Mouse (Mus musculus) midbrain, embryonic 12.5 days (tissue): ENCODE data around the gene Mettl7b. TPM values are rescaled to one million over a fixed set of nuclear protein-coding genes. Genes with fewer than 3 reads are reported as not detected.

Experiments used
- ATAC-seq: fragments of 200-750 bp; cut with Nextera tagmentation; 2 replicates; pipeline ENCODE4 v1.8.0; 2017; ENCODE audit warnings: low read depth, moderate TSS enrichment, moderate library complexity; ENCODE audit not compliant: low FRiP score
- H3K27ac ChIP-seq: fragments of 300-500 bp; sonication (generic); replicated peaks from 2 replicates; pipeline ENCODE4 v1.5.1; 2016; ENCODE audit warnings: mild to moderate bottlenecking
- H3K27me3 ChIP-seq: fragments of 300-500 bp; sonication (generic); 2 replicates; pipeline ENCODE4 v1.6.1; 2016; ENCODE audit warnings: mild to moderate bottlenecking
- H3K36me3 ChIP-seq: fragments of 300-500 bp; sonication (generic); 2 replicates; pipeline ENCODE4 v1.6.1; 2016
- H3K4me1 ChIP-seq: fragments of 300-500 bp; sonication (generic); 2 replicates; pipeline ENCODE4 v1.6.1; 2016
- H3K4me2 ChIP-seq: fragments of 300-500 bp; sonication (generic); replicated peaks from 2 replicates; pipeline ENCODE4 v1.6.1; 2016; ENCODE audit warnings: mild to moderate bottlenecking, moderate library complexity
- H3K4me3 ChIP-seq: fragments of 300-500 bp; sonication (generic); 2 replicates; pipeline ENCODE4 v1.5.1; 2016; ENCODE audit warnings: mild to moderate bottlenecking
- H3K9ac ChIP-seq: fragments of 300-500 bp; sonication (generic); replicated peaks from 2 replicates; pipeline ENCODE4 v1.6.1; 2016; ENCODE audit warnings: mild to moderate bottlenecking, moderate library complexity
- H3K9me3 ChIP-seq: fragments of 300-500 bp; sonication (generic); 2 replicates; pipeline ENCODE4 v1.6.1; 2016; ENCODE audit warnings: mild to moderate bottlenecking
- WGBS: fragments of 180-500 bp; shearing (Covaris S2); methylation state at CpG from one replicate; pipeline ENCODE4 v1.1.7; 2016; 5-methylcytosine and 5-hydroxymethylcytosine counted together
- polyA plus RNA-seq: library from polyadenylated mRNA; unstranded; fragments of >200 nt; fragmentation: Nextera tagmentation; extraction: Ambion mirVana; gene quantifications from 2 replicates; pipeline ENCODE4 v1.2.1, GENCODE M21; 2016

Mettl7b gene
- polyA plus RNA-seq, 1 experiment from 2014 or later: not detected

DNA sequence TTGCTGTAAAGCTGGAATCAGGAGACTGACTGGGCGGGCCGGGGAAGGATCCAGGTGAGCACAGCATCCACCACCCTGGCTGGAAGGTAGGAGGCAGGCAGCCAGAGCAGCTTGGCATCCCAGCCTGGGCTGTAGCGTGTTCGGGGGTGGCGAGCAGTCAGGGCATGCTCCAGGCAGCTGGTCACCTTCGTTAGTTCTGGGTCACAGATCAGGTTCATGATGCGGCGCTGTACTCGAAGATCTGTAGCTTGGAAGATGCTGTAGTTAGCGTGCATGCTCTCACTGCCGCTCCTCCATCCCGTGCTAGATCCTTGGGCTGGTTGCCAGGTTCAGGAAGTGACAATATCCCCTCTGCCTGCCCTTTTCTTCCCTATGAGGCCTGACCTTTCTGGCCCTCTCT is 47.1 kb downstream of the Mettl7b start:
- no peak overlapping the region for H3K27ac ChIP-seq
- ATAC-seq: no peak
- H3K9ac ChIP-seq: no peak overlapping the region
- no peak overlapping the region for H3K4me3 ChIP-seq
- WGBS: 79% methylated on average over 12 of the region's 12 CpGs
- H3K4me1 ChIP-seq: peaks cover 12% of the 10 kb centered on the region; the same call in 1 of the 2 replicates
- peaks cover 11% of the 10 kb centered on the region; the same call in 1 of the 2 replicates for H3K36me3 ChIP-seq
- H3K4me2 ChIP-seq: no peak overlapping the region
- no peaks in the 10 kb centered on the region for H3K9me3 ChIP-seq
- H3K27me3 ChIP-seq: peaks cover 5% of the 10 kb centered on the region; the same call in 1 of the 2 replicates

DNA sequence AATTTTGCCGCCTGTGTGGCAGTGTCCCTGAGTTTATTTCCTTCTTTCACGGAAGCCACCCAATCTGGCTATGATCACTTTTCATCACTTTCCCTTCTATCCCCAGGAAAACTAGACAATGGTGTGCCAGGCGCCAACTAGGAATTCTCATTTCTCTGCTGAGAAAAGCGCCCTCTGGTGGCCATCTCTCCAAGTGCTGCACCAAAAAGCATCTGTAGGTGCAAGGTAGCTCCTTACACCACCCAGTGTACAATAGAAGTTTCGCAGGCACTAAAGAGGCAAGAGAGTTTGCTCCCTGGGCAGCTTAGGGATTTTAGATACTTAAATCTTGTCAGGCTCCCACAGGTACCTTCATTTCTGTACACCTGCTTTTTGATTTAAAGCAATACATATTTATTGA is 47.6 kb downstream of the Mettl7b start:
- 6% methylated on average over 5 of the region's 5 CpGs for WGBS
- ATAC-seq: peak; percentile 28; the same call in 1 of the 2 replicates
- Histone ChIP-seq H3K4me2 (no peak overlapping the region), H3K36me3 (peaks cover 11% of the 10 kb centered on the region; the same call in 1 of the 2 replicates), H3K4me1 (peaks cover 12% of the 10 kb centered on the region; the same call in 1 of the 2 replicates), H3K27ac (no peak overlapping the region), H3K9ac (no peak overlapping the region), H3K27me3 (peaks cover 9% of the 10 kb centered on the region), H3K4me3 (no peak overlapping the region), H3K9me3 (no peaks in the 10 kb centered on the region)

DNA sequence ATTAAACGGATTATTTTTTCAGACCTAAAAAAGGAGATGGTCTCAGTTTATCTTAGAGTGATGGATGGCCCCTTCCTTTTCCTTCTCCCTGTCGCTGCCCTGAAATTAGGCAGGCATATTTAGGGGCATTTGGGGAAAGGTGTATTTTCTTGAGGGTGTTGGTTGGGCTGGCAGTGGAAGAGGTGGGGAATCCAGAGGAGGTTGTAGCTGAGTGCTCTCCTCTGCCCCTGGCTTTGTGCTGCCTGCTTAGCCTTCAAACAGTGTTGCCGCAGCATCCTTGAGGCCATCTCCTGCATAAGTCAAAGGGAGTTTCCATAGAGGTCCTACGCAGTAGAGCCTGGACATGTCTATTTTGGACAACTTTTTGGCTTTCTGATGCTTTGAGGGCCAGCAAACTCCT is 48.0 kb downstream of the Mettl7b start:
- Histone ChIP-seq H3K27ac (no peak overlapping the region), H3K27me3 (peaks cover 11% of the 10 kb centered on the region), H3K4me3 (no peak overlapping the region), H3K4me1 (peaks cover 12% of the 10 kb centered on the region; the same call in 1 of the 2 replicates), H3K4me2 (no peak overlapping the region), H3K9me3 (no peaks in the 10 kb centered on the region), H3K36me3 (peaks cover 7% of the 10 kb centered on the region; the same call in 1 of the 2 replicates), H3K9ac (no peak overlapping the region)
- ATAC-seq: no peak
- 81% methylated on average over 4 of the region's 4 CpGs for WGBS

- peaks cover 12% of the 10 kb centered on the region; the same call in 1 of the 2 replicates for H3K4me1 ChIP-seq
- peaks cover 11% of the 10 kb centered on the region for H3K27me3 ChIP-seq
- no peak for ATAC-seq
- 80% methylated on average over 4 of the region's 4 CpGs for WGBS
- H3K36me3 ChIP-seq: peaks cover 2% of the 10 kb centered on the region; the same call in 1 of the 2 replicates
- H3K9ac ChIP-seq: no peak overlapping the region
- no peak overlapping the region for H3K27ac ChIP-seq
- H3K9me3 ChIP-seq: no peaks in the 10 kb centered on the region
- H3K4me2 ChIP-seq: no peak overlapping the region
- H3K4me3 ChIP-seq: no peak overlapping the region
These were observed 48.5 kb downstream of the Mettl7b start for GRCm38 (mm10) chr10:128912268-128912667.

DNA sequence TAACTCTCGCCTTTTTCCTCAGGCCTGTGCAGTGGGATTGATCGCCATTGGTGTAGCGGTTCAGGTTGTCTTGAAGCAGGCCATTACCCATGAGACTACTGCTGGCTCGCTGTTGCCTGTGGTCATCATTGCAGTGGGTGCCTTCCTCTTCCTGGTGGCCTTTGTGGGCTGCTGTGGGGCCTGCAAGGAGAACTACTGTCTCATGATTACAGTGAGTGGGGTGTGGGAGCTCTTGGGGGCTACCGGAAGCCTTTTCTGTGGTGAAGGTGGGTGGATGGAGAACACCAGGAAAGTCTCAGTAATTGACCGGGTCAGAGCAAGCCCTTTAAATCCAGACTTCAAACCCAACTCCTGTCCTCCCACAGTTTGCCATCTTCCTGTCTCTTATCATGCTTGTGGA is 49.4 kb downstream of the Mettl7b start:
- no peaks in the 10 kb centered on the region for H3K9me3 ChIP-seq
- H3K4me2 ChIP-seq: 0 out of 2 replicates have a peak overlapping the region, but pooled peaks have one; percentile 80
- H3K9ac ChIP-seq: no peak overlapping the region
- H3K4me3 ChIP-seq: no peak overlapping the region
- H3K36me3 ChIP-seq: no peaks in the 10 kb centered on the region
- peaks cover 12% of the 10 kb centered on the region; the same call in 1 of the 2 replicates for H3K4me1 ChIP-seq
- ATAC-seq: no peak
- H3K27me3 ChIP-seq: peaks cover 11% of the 10 kb centered on the region
- H3K27ac ChIP-seq: no peak overlapping the region
- 88% methylated on average over 6 of the region's 6 CpGs for WGBS

GRCm38 (mm10) chr10:128910066-128910841 is 50.5 kb downstream of the Mettl7b start:
- Histone ChIP-seq H3K9me3 (no peaks in the 10 kb centered on the region), H3K36me3 (no peaks in the 10 kb centered on the region), H3K4me3 (peak overlapping the region; percentile 62), H3K4me2 (peak overlapping the region; percentile 80), H3K27me3 (peaks cover 11% of the 10 kb centered on the region), H3K27ac (0 out of 2 replicates have a peak overlapping the region, but pooled peaks have one; percentile 30), H3K9ac (peak overlapping the region; percentile 79), H3K4me1 (peaks cover 12% of the 10 kb centered on the region; the same call in 1 of the 2 replicates)
- WGBS: 3% methylated on average over 58 of the region's 66 CpGs
- ATAC-seq: peak; percentile 42

GRCm38 (mm10) chr10:128909567-128910028 is 51.2 kb downstream of the Mettl7b start:
- ATAC-seq: peak; percentile 79
- Histone ChIP-seq H3K4me2 (peak overlapping the region; percentile 80), H3K4me3 (peak overlapping the region; percentile 62), H3K27ac (0 out of 2 replicates have a peak overlapping the region, but pooled peaks have one; percentile 30), H3K36me3 (no peaks in the 10 kb centered on the region), H3K9ac (peak overlapping the region; percentile 79), H3K27me3 (peaks cover 11% of the 10 kb centered on the region), H3K4me1 (peaks cover 12% of the 10 kb centered on the region; the same call in 1 of the 2 replicates), H3K9me3 (no peaks in the 10 kb centered on the region)
- under 1% methylated on average over 38 of the region's 41 CpGs for WGBS

DNA sequence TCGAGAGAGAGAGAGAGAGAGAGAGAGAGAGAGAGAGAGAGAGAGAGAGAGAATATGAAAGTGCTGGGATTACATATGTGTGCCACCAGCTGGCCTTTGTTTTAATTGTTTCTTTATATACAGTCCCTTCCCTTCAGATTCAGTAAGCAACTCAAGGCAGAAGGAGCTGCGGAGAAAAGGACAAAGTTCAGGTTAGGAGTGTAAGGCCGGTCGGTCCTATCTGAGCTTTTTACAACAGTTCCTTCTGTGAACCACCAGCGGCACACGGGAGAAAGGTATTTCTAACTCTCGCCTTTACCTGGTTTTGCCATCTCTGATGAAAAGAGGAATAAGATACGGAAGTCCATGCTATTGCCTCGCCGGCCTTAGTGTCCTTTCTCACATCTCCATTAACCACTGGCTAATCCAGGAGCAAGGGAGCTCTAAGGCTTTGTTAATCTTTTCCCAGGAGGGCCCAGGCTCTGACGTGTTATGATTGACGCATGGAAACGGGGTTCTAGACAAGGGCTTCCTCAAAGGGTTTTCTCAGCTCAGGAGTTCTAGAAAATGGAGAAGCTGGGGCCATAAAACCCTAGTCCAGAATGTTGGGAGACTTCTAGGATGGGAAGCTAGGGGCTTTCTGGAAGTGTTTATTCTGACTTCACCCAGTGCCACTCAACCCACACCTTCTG is 51.9 kb downstream of the Mettl7b start:
- Histone ChIP-seq H3K27ac (0 out of 2 replicates have a peak overlapping the region, but pooled peaks have one; percentile 30), H3K4me1 (peaks cover 12% of the 10 kb centered on the region; the same call in 1 of the 2 replicates), H3K9ac (peak overlapping the region; percentile 79; the same call in 1 of the 2 replicates), H3K4me3 (peak overlapping the region; percentile 62), H3K9me3 (no peaks in the 10 kb centered on the region), H3K36me3 (no peaks in the 10 kb centered on the region), H3K4me2 (peak overlapping the region; percentile 80), H3K27me3 (peaks cover 11% of the 10 kb centered on the region)
- 0 out of 2 replicates have a peak, but pooled peaks have one; percentile 3 for ATAC-seq
- 51% methylated on average over 13 of the region's 13 CpGs for WGBS

Other genes starting within 250 kb of the Mettl7b start
- gene Dgka, start 216.1 kb downstream of the Mettl7b start, polyA plus RNA-seq: 3.9 and 4.8 TPM in 2 replicates
- 50.5 and 54.6 TPM in 2 replicates for gene Pym1, start 213.1 kb downstream of the Mettl7b start, polyA plus RNA-seq
- 0.61 and 0.97 TPM in 2 replicates for gene Mmp19, start 170.1 kb downstream of the Mettl7b start, polyA plus RNA-seq
- gene Dnajc14, start 156.9 kb downstream of the Mettl7b start, polyA plus RNA-seq: 57.9 and 59.8 TPM in 2 replicates
- gene Tmem198b, start 156.6 kb downstream of the Mettl7b start, polyA plus RNA-seq: 21.4 and 24.0 TPM in 2 replicates
- gene Sarnp, start 143.7 kb downstream of the Mettl7b start, polyA plus RNA-seq: 217 and 219 TPM in 2 replicates
- gene Ormdl2, start 139.3 kb downstream of the Mettl7b start, polyA plus RNA-seq: 38.5 and 41.7 TPM in 2 replicates
- 10.8 and 12.0 TPM in 2 replicates for gene Gdf11, start 69.3 kb downstream of the Mettl7b start, polyA plus RNA-seq
- 168 and 190 TPM in 2 replicates for gene Cd63, start 60.0 kb downstream of the Mettl7b start, polyA plus RNA-seq
- gene Rdh5, start 38.1 kb downstream of the Mettl7b start, polyA plus RNA-seq: 16.2 and 16.6 TPM in 2 replicates
- 235 and 249 TPM in 2 replicates for gene Bloc1s1, start 37.0 kb downstream of the Mettl7b start, polyA plus RNA-seq
- gene Itga7, start 27.2 kb downstream of the Mettl7b start, polyA plus RNA-seq: 2.1 TPM in 2 replicates
- gene Olfr9, start 28.4 kb upstream of the Mettl7b start, polyA plus RNA-seq: not detected in 2 replicates
- gene Olfr763, start 49.8 kb upstream of the Mettl7b start, polyA plus RNA-seq: not detected in 2 replicates
- not detected in 2 replicates for gene Olfr764-ps1, start 78.9 kb upstream of the Mettl7b start, polyA plus RNA-seq
- not detected in 2 replicates for gene Olfr765, start 89.0 kb upstream of the Mettl7b start, polyA plus RNA-seq
- not detected in 2 replicates for gene Olfr766-ps1, start 108.0 kb upstream of the Mettl7b start, polyA plus RNA-seq
- gene Olfr767, start 121.9 kb upstream of the Mettl7b start, polyA plus RNA-seq: not detected in 2 replicates
- not detected in 2 replicates for gene Olfr768, start 138.4 kb upstream of the Mettl7b start, polyA plus RNA-seq
- gene Olfr769, start 156.9 kb upstream of the Mettl7b start, polyA plus RNA-seq: not detected in 2 replicates
- not detected in 2 replicates for gene Olfr770, start 178.0 kb upstream of the Mettl7b start, polyA plus RNA-seq
- gene Olfr771, start 203.8 kb upstream of the Mettl7b start, polyA plus RNA-seq: not detected in 2 replicates
- not detected in 2 replicates for gene Olfr772, start 216.9 kb upstream of the Mettl7b start, polyA plus RNA-seq
- gene Olfr773, start 226.4 kb upstream of the Mettl7b start, polyA plus RNA-seq: not detected in 2 replicates